Mouse (Mus musculus) ES-E14 (cell line): ENCODE measurements around the gene Cxcr1. TPM values are rescaled to one million over a fixed set of nuclear protein-coding genes. Genes with fewer than 3 reads are reported as not detected.

Experiments used
- DNase-seq: peaks from one replicate; pipeline ENCODE4 v3.0.0-alpha.2; 2013; ENCODE audit warnings: low read depth, low spot score
- H3K27ac ChIP-seq: 2 replicates; pipeline ENCODE4 v1.5.1; 2012; ENCODE audit warnings: low read depth, mild to moderate bottlenecking, low read length, moderate library complexity, mixed read lengths; ENCODE audit not compliant: poor library complexity, insufficient read depth, severe bottlenecking
- H3K36me3 ChIP-seq: 2 replicates; pipeline ENCODE4 v1.6.1; 2012; ENCODE audit warnings: mild to moderate bottlenecking, low read length, moderate library complexity, mixed read lengths; ENCODE audit not compliant: control insufficient read depth, poor library complexity, insufficient read depth, severe bottlenecking
- H3K4me1 ChIP-seq, 2 experiments: fragments of 150-350 bp in 1 of 2; sonication (generic) in 1 of 2; 2 replicates each; pipeline ENCODE4 v1.6.1; 2012; ENCODE audit warnings: low read length in 2 of 2, mild to moderate bottlenecking in 1 of 2, mixed read lengths in 1 of 2; ENCODE audit not compliant: control insufficient read depth in 2 of 2, insufficient read depth in 2 of 2, poor library complexity in 1 of 2
- H3K4me3 ChIP-seq, 2 experiments: fragments of 150-350 bp in 1 of 2; sonication (generic) in 1 of 2; 2 replicates each; pipeline ENCODE4 v1.5.1; 2012; ENCODE audit warnings: low read length in 2 of 2, low read depth in 1 of 2, mild to moderate bottlenecking in 1 of 2, mixed read lengths in 1 of 2; ENCODE audit not compliant: insufficient read depth in 1 of 2, poor library complexity in 1 of 2, severe bottlenecking in 1 of 2
- H3K9ac ChIP-seq: 2 replicates; pipeline ENCODE4 v1.6.1; 2012; ENCODE audit warnings: low read depth, mild to moderate bottlenecking, low read length, mixed read lengths; ENCODE audit not compliant: poor library complexity, insufficient read depth, severe bottlenecking
- H3K9me3 ChIP-seq: fragments of 150-350 bp; sonication (generic); 2 replicates; pipeline ENCODE4 v1.6.1; 2012; ENCODE audit warnings: low read depth, mild to moderate bottlenecking, low read length; ENCODE audit not compliant: control insufficient read depth, insufficient read depth
- CHD2 ChIP-seq: IDR thresholded peaks from 2 replicates; pipeline ENCODE4 v1.6.1; 2014; ENCODE audit warnings: mild to moderate bottlenecking, low read depth, low read length, inconsistent platforms
- HCFC1 ChIP-seq: IDR thresholded peaks from 2 replicates; pipeline ENCODE4 v1.6.1; 2012; ENCODE audit warnings: low read length, inconsistent platforms, borderline replicate concordance; ENCODE audit not compliant: insufficient read depth
- MAFK ChIP-seq: IDR thresholded peaks from 2 replicates; pipeline ENCODE4 v1.6.1; 2014; ENCODE audit warnings: mild to moderate bottlenecking, low read depth, low read length, inconsistent platforms; ENCODE audit not compliant: insufficient read depth
- ZC3H11A ChIP-seq: IDR thresholded peaks from 2 replicates; pipeline ENCODE4 v1.6.1; 2012; ENCODE audit warnings: low read depth, mild to moderate bottlenecking, inconsistent platforms, low read length, borderline replicate concordance
- ZNF384 ChIP-seq: IDR thresholded peaks from 2 replicates; pipeline ENCODE4 v1.6.1; 2012; ENCODE audit warnings: low read depth, low read length, inconsistent platforms
- in situ Hi-C, 2 experiments: fragments of 600-800 bp; cut with MboI; formaldehyde crosslinking; loops; one replicate each; pipeline ENCODE4 v1.15.1; 2025; ENCODE audit warnings: low sequenced_read_pairs in 2 of 2, inconsistent platforms in 1 of 2; ENCODE audit not compliant: unreplicated experiment in 2 of 2
- total RNA-seq: library from RNA; depleted of rRNA; stranded (reverse); fragments of 300-350 nt; gene quantifications from 2 replicates; pipeline ENCODE4 v1.2.3, GENCODE M21; 2012

Gene Cxcr1
- total RNA-seq, 1 experiment, result not detected

DNA sequence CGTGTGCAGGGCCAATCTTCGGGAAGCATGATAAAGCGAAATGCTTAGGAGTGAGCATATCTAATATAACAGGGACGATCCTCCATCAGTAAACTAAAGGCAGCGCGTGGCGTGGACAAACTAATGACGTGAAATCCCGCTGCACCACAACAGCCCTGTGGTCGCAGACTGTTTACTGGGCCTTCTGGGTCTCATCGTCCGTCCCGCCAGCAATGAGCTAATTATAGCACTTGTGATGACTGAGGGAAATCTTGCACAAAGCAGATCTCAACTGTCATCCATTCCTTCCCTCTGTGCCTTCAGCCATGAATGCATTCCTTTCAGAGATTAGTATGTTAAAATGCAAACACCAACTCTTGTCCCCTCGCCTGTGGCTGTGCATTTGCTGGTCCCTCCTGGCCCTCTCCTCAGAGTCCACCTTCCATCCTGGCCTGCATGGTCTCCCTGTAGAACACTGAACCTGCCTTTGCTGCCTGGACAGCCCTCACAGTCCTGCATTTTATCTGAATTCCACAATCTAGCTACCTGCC is 38.0 kb downstream of the Cxcr1 start:
- in situ Hi-C loops, result no loop called here

GRCm38 (mm10) chr1:74155435-74156012 is 38.9 kb downstream of the Cxcr1 start:
- in situ Hi-C loops, result no loop called here
- Histone ChIP-seq H3K27ac (no peak overlapping the region), H3K4me3 (no peak overlapping the region), H3K36me3 (no peaks in the 10 kb centered on the region), H3K9me3 (no peaks in the 10 kb centered on the region), H3K4me1 (no peaks in the 10 kb centered on the region), H3K9ac (no peak overlapping the region)
- DNase-seq, result no peak
- TF ChIP-seq ZNF384 (no peak), CHD2 (no peak), HCFC1 (no peak), ZC3H11A (no peak), MAFK (no peak)

More for the DNA sequence above, 38.0 kb downstream of the Cxcr1 start:
- Histone ChIP-seq H3K36me3 (no peaks in the 10 kb centered on the region), H3K4me3 (no peak overlapping the region), H3K9me3 (no peaks in the 10 kb centered on the region), H3K4me1 (no peaks in the 10 kb centered on the region), H3K27ac (no peak overlapping the region), H3K9ac (no peak overlapping the region)
- TF ChIP-seq HCFC1 (no peak), CHD2 (no peak), ZNF384 (no peak), ZC3H11A (no peak), MAFK (no peak)
- no peak for DNase-seq

GRCm38 (mm10) chr1:74153461-74154184 is 40.8 kb downstream of the Cxcr1 start, which contains the start of gene Cxcr2:
TSS of gene Cxcr2 (plus strand) at chr1:74153989.
- in situ Hi-C loops, result no loop called here
- Histone ChIP-seq H3K27ac (no peak within 1 kb of the TSS), H3K4me1 (no peaks in the 10 kb centered on the region), H3K9ac (no peak within 1 kb of the TSS), H3K36me3 (no peaks in the 10 kb centered on the region), H3K9me3 (no peaks in the 10 kb centered on the region), H3K4me3 (no peak within 1 kb of the TSS)
- no peak for DNase-seq
- TF ChIP-seq MAFK, result no peak
- no peak for TF ChIP-seq ZNF384
- no peak for TF ChIP-seq HCFC1
- TF ChIP-seq CHD2, result no peak
- no peak for TF ChIP-seq ZC3H11A

DNA sequence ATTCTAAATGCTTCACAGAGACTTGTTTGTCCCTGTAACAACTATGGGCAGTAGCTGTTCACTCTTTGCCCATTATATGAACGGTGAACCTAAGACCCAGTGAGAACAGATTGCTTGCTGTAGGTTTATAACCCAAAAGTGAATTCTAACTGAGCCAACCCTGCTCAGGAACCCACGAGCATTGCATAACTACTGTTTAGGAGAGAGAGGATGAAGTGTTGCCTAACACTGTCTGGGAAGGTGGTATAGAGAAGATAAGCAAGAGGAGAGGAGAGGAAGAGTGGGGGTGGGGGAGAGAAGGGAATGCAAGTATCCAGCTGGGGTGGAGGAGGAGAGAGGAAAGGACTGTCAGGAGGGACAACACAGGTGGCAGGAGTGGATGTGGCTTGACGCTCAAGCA is 43.3 kb downstream of the Cxcr1 start:
- Histone ChIP-seq H3K9me3 (no peaks in the 10 kb centered on the region), H3K36me3 (no peaks in the 10 kb centered on the region), H3K4me3 (no peak overlapping the region), H3K9ac (no peak overlapping the region), H3K4me1 (no peaks in the 10 kb centered on the region), H3K27ac (no peak overlapping the region)
- no peak for DNase-seq
- in situ Hi-C loops, result no loop called here
- TF ChIP-seq CHD2 (no peak), HCFC1 (no peak), ZNF384 (no peak), MAFK (no peak), ZC3H11A (no peak)
